Mouse (Mus musculus) heart, postnatal 36 days (tissue): Measurements from ENCODE around the gene Fam228a. TPM values are rescaled to one million over a fixed set of nuclear protein-coding genes. Genes with fewer than 3 reads are reported as not detected.

Experiments
- total RNA-seq, 2 experiments: library from RNA; stranded (reverse); gene quantifications; 2 replicates each; pipeline ENCODE4 v1.2.3; 2021

Fam228a gene
- total RNA-seq, 2 experiments from 2014 or later, result not detected

Other genes starting within 250 kb of the Fam228a start
- 10 to 100 TPM; 35.4 to 43.5 TPM for gene Itsn2, start 145.8 kb downstream of the Fam228a start, total RNA-seq
- gene Gm3625, start 145.5 kb downstream of the Fam228a start, total RNA-seq, result not detected
- 1 to 10 TPM; 2.2 to 3.4 TPM for gene Pfn4, start 30.6 kb upstream of the Fam228a start, total RNA-seq
- 1 to 10 TPM; 2.0 to 3.4 TPM for gene Fam228b, start 30.8 kb upstream of the Fam228a start, total RNA-seq
- gene Sf3b6, start 79.1 kb upstream of the Fam228a start, total RNA-seq, result 10 to 100 TPM; 41.8 to 46.9 TPM
- 1 to 10 TPM; 1.3 to 1.5 TPM for gene Fkbp1b, start 103.2 kb upstream of the Fam228a start, total RNA-seq
- gene Wdcp, start 104.9 kb upstream of the Fam228a start, total RNA-seq, result 1 to 10 TPM; 7.7 to 8.4 TPM
- gene Mfsd2b, start 135.9 kb upstream of the Fam228a start, total RNA-seq, result under 1 TPM; 0.42 to 0.65 TPM
- gene Ubxn2a, start 169.3 kb upstream of the Fam228a start, total RNA-seq, result 10 to 100 TPM; 67.8 to 69.2 TPM
- gene Atad2b, start 178.9 kb upstream of the Fam228a start, total RNA-seq, result 10 to 100 TPM; 13.2 to 15.8 TPM